Mouse (Mus musculus) liver, postnatal 0 days (tissue): Measurements from ENCODE around the gene Chst11. TPM values are rescaled to one million over a fixed set of nuclear protein-coding genes. Genes with fewer than 3 reads are reported as not detected.
A peak's percentile ranks its signal among the peaks of the same experiment; 100 is the strongest.

Experiments used
- ATAC-seq: fragments of 200-750 bp; cut with Nextera tagmentation; 2 replicates; pipeline ENCODE4 v1.8.0; 2017; ENCODE audit warnings: mild to moderate bottlenecking, moderate library complexity
- DNase-seq: peaks from one replicate; pipeline ENCODE4 v3.0.0-alpha.2; 2016
- H3K27ac ChIP-seq: fragments of 300-500 bp; sonication (generic); 2 replicates; pipeline ENCODE4 v1.5.1; 2014; ENCODE audit warnings: antibody characterized with exemption, moderate library complexity, mild to moderate bottlenecking, low read depth
- H3K27me3 ChIP-seq: fragments of 300-500 bp; sonication (generic); 2 replicates; pipeline ENCODE4 v1.6.1; 2014; ENCODE audit warnings: low read length, control low read depth, mixed read lengths; ENCODE audit not compliant: insufficient read depth
- H3K36me3 ChIP-seq: fragments of 300-500 bp; sonication (generic); replicated peaks from 2 replicates; pipeline ENCODE4 v1.6.1; 2014; ENCODE audit warnings: mild to moderate bottlenecking, control low read depth, low read length, moderate library complexity, mixed read lengths; ENCODE audit not compliant: insufficient read depth
- H3K4me1 ChIP-seq: fragments of 300-500 bp; sonication (generic); 2 replicates; pipeline ENCODE4 v1.6.1; 2014; ENCODE audit warnings: antibody characterized with exemption, mild to moderate bottlenecking, control low read depth; ENCODE audit not compliant: insufficient read depth
- H3K4me2 ChIP-seq: fragments of 300-500 bp; sonication (generic); 2 replicates; pipeline ENCODE4 v1.6.1; 2014; ENCODE audit warnings: low read depth, mild to moderate bottlenecking, low read length, moderate library complexity, mixed read lengths
- H3K4me3 ChIP-seq: fragments of 300-500 bp; sonication (generic); 2 replicates; pipeline ENCODE4 v1.5.1; 2014; ENCODE audit warnings: low read depth, low read length
- H3K9ac ChIP-seq: fragments of 300-500 bp; sonication (generic); replicated peaks from 2 replicates; pipeline ENCODE4 v1.6.1; 2014; ENCODE audit warnings: mild to moderate bottlenecking, moderate library complexity
- H3K9me3 ChIP-seq: fragments of 300-500 bp; sonication (generic); 2 replicates; pipeline ENCODE4 v1.6.1; 2016; ENCODE audit warnings: mild to moderate bottlenecking, control low read depth, low read length, mixed read lengths
- CTCF ChIP-seq: sonication (generic); IDR thresholded peaks from 2 replicates; pipeline ENCODE4 v1.5.1; 2016; ENCODE audit warnings: antibody characterized with exemption, low read depth
- EP300 ChIP-seq: IDR thresholded peaks from 2 replicates; pipeline ENCODE4 v1.6.1; 2016; ENCODE audit warnings: antibody characterized with exemption, low read depth, mild to moderate bottlenecking
- WGBS: fragments of 180-500 bp; shearing (Covaris S2); extraction: QIAGEN DNeasy Blood & Tissue Kit; methylation state at CpG from one replicate; pipeline ENCODE4 v1.1.7; 2014; ENCODE audit not compliant: insufficient replicate concordance; 5-methylcytosine and 5-hydroxymethylcytosine counted together
- polyA plus RNA-seq: library from polyadenylated mRNA; unstranded; fragments of >200 nt; fragmentation: Nextera tagmentation; extraction: Ambion mirVana; gene quantifications from 2 replicates; pipeline ENCODE4 v1.2.1, GENCODE M21; 2015

The Chst11 gene
- polyA plus RNA-seq, 1 experiment from 2014 or later, result 0.40 TPM

- Histone ChIP-seq H3K27me3 (no peaks in the 10 kb centered on the region), H3K9ac (no peak overlapping the region)
Observed at GRCm38 (mm10) chr10:83080275-83080741, 95.0 kb downstream of the Chst11 start.

GRCm38 (mm10) chr10:83080930-83081329 is 95.6 kb downstream of the Chst11 start:
- TF ChIP-seq EP300 (no peak), CTCF (no peak)

More at GRCm38 (mm10) chr10:83080275-83080741, 95.0 kb downstream of the Chst11 start:
- DNase-seq (peak; percentile 27), ATAC-seq (peak; percentile 89)
- H3K27ac ChIP-seq, result no peak overlapping the region
- H3K4me1 ChIP-seq, result peaks cover 20% of the 10 kb centered on the region
- no peak overlapping the region for H3K4me3 ChIP-seq
- WGBS, result 32% methylated on average over 12 of the region's 12 CpGs
- H3K9me3 ChIP-seq, result no peaks in the 10 kb centered on the region
- TF ChIP-seq EP300 (peak; percentile 54; the same call in 1 of the 2 replicates), CTCF (no peak)
- no peaks in the 10 kb centered on the region for H3K36me3 ChIP-seq
- peak overlapping the region; percentile 30; the same call in 1 of the 2 replicates for H3K4me2 ChIP-seq

DNA sequence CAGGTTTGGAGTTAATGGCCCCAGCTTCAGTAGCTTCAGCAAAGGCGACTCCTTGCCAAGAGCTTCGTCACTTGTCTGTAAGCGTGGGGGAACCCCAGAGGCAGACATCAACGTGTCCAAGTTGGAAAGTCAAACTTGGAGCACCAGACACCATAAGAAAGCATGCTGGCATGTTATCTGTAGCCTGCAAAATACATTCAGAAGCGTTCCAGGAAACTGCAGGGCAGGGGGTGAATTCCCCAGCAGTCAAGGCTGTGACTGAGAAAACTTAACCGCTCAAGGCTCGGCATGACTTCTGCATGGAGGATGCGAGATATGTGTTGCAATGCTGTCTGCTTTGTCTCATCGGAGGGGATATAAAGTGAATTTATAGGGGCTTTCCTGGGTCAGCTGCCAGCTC is 98.6 kb downstream of the Chst11 start:
- ATAC-seq (peak; percentile 22; the same call in 1 of the 2 replicates), DNase-seq (peak; percentile 30)
- TF ChIP-seq CTCF (no peak), EP300 (no peak)
- Histone ChIP-seq H3K9me3 (no peaks in the 10 kb centered on the region), H3K36me3 (no peaks in the 10 kb centered on the region), H3K4me3 (no peak overlapping the region), H3K27me3 (no peaks in the 10 kb centered on the region), H3K4me1 (peaks cover 20% of the 10 kb centered on the region), H3K4me2 (no peak overlapping the region), H3K27ac (no peak overlapping the region), H3K9ac (no peak overlapping the region)
- WGBS, result 28% methylated on average over 9 of the region's 9 CpGs

More at GRCm38 (mm10) chr10:83080930-83081329, 95.6 kb downstream of the Chst11 start:
- peaks cover 20% of the 10 kb centered on the region for H3K4me1 ChIP-seq
- H3K9ac ChIP-seq, result no peak overlapping the region
- no peak overlapping the region for H3K27ac ChIP-seq
- no peak for ATAC-seq
- no peak for DNase-seq
- WGBS, result 67% methylated on average over 10 of the region's 10 CpGs
- no peaks in the 10 kb centered on the region for H3K27me3 ChIP-seq
- H3K4me3 ChIP-seq, result no peak overlapping the region
- H3K9me3 ChIP-seq, result no peaks in the 10 kb centered on the region
- H3K36me3 ChIP-seq, result no peaks in the 10 kb centered on the region
- H3K4me2 ChIP-seq, result no peak overlapping the region

- H3K4me1 ChIP-seq, result peaks cover 9% of the 10 kb centered on the region
- DNase-seq (no peak), ATAC-seq (no peak)
- no peaks in the 10 kb centered on the region for H3K9me3 ChIP-seq
- H3K9ac ChIP-seq, result no peak overlapping the region
- no peak overlapping the region for H3K4me2 ChIP-seq
- no peak overlapping the region for H3K27ac ChIP-seq
- H3K27me3 ChIP-seq, result no peaks in the 10 kb centered on the region
- no peaks in the 10 kb centered on the region for H3K36me3 ChIP-seq
- no peak overlapping the region for H3K4me3 ChIP-seq
- 86% methylated on average over 7 of the region's 7 CpGs for WGBS
- TF ChIP-seq CTCF (no peak), EP300 (no peak)
Observed at GRCm38 (mm10) chr10:83088318-83088717, 103.0 kb downstream of the Chst11 start.

- WGBS, result 85% methylated on average over 2 of the region's 2 CpGs
- TF ChIP-seq CTCF, result no peak
- TF ChIP-seq EP300, result no peak
- H3K9me3 ChIP-seq, result no peaks in the 10 kb centered on the region
- no peak overlapping the region for H3K4me2 ChIP-seq
- H3K9ac ChIP-seq, result no peak overlapping the region
- H3K27me3 ChIP-seq, result no peaks in the 10 kb centered on the region
- H3K27ac ChIP-seq, result no peak overlapping the region
- H3K4me1 ChIP-seq, result peaks cover 4% of the 10 kb centered on the region
- no peak overlapping the region for H3K4me3 ChIP-seq
- H3K36me3 ChIP-seq, result no peaks in the 10 kb centered on the region
- ATAC-seq (no peak), DNase-seq (no peak)
Observed at GRCm38 (mm10) chr10:83088826-83089225, 103.5 kb downstream of the Chst11 start.

DNA sequence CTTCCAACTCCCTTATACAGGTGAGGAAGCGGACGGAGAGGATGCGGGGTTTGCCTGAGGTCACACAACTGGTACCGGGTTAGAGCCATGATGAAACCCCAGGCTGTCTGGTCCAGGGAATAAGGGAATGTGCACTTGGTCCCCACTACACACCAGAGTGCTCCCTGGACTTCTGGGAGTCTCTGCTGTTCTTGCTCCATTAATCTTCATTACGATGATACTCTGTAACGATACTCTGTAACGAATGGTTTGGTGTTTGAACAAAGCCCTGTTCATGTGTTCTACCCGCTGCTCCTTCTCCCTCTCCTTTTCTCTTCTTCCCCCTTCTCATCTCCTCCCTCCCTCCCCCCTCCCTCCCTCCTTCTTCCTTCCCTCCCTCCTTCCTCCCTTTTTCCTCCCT is 104.9 kb downstream of the Chst11 start:
- Histone ChIP-seq H3K36me3 (no peaks in the 10 kb centered on the region), H3K9ac (no peak overlapping the region), H3K4me2 (no peak overlapping the region), H3K27ac (no peak overlapping the region), H3K4me1 (no peaks in the 10 kb centered on the region), H3K27me3 (no peaks in the 10 kb centered on the region), H3K4me3 (no peak overlapping the region), H3K9me3 (no peaks in the 10 kb centered on the region)
- TF ChIP-seq CTCF (no peak), EP300 (no peak)
- no peak for ATAC-seq
- WGBS, result 90% methylated on average over 8 of the region's 8 CpGs
- DNase-seq, result no peak

GRCm38 (mm10) chr10:83093705-83094104 is 108.4 kb downstream of the Chst11 start:
- ATAC-seq, result no peak
- Histone ChIP-seq H3K36me3 (no peaks in the 10 kb centered on the region), H3K27ac (no peak overlapping the region), H3K9me3 (no peaks in the 10 kb centered on the region), H3K9ac (no peak overlapping the region), H3K4me3 (no peak overlapping the region), H3K27me3 (no peaks in the 10 kb centered on the region), H3K4me2 (no peak overlapping the region), H3K4me1 (no peaks in the 10 kb centered on the region)
- no peak for DNase-seq
- TF ChIP-seq CTCF, result no peak
- TF ChIP-seq EP300, result no peak
- 67% methylated on average over 6 of the region's 6 CpGs for WGBS
